Mouse (Mus musculus): Measurements from ENCODE around the gene Pakap. TPM values are rescaled to one million over a fixed set of nuclear protein-coding genes. Genes with fewer than 3 reads are reported as not detected.

The Pakap gene
- polyA plus RNA-seq, 1 experiment from 2014 or later = 46.0 TPM

DNA sequence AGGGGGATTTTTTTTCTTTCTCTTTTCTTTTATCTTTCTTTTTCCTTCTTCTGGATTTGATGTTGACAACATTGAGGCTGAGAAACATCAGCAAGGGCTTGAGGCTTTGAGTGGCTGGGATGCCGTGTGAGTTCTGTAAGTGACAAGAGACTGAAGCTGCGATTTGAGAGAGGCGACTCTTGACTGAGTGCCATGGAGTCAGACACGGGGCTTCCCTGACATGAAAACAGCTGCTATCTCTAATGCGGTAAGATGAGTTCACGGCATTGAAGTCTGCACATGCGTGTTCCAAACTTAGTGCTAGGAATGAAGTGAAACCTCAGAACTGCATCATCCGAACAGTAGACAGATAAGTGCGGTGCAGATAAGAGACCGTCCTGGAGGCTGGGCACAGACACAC is 11.7 kb downstream of the Pakap start:
- Histone ChIP-seq H3K4me1 (ENCODE audit: control insufficient read depth, insufficient read depth, low read length) (peaks cover 42% of the 10 kb centered on the region), H3K9ac (ENCODE audit: low read depth, low read length) (no peak overlapping the region), H3K27me3 (ENCODE audit: control insufficient read depth, insufficient read depth, low read length) (no peaks in the 10 kb centered on the region), H3K4me3 (ENCODE audit: low read depth, low read length) (no peak overlapping the region), H3K9me3 (replicated peaks; ENCODE audit: control insufficient read depth, low read length) (no peaks in the 10 kb centered on the region), H3K36me3 (ENCODE audit: control insufficient read depth, insufficient read depth, low read length) (no peaks in the 10 kb centered on the region), H3K27ac (ENCODE audit: low read depth, low read length) (peak overlapping the region; percentile 0), H3K4me2 (peak overlapping the region; percentile 29)
- WGBS (ENCODE audit: insufficient replicate concordance) = 40% methylated on average over 10 of the region's 10 CpGs
- ATAC-seq (replicated peaks; ENCODE audit: insufficient number of reproducible peaks, low FRiP score, low TSS enrichment) = no peak

DNA sequence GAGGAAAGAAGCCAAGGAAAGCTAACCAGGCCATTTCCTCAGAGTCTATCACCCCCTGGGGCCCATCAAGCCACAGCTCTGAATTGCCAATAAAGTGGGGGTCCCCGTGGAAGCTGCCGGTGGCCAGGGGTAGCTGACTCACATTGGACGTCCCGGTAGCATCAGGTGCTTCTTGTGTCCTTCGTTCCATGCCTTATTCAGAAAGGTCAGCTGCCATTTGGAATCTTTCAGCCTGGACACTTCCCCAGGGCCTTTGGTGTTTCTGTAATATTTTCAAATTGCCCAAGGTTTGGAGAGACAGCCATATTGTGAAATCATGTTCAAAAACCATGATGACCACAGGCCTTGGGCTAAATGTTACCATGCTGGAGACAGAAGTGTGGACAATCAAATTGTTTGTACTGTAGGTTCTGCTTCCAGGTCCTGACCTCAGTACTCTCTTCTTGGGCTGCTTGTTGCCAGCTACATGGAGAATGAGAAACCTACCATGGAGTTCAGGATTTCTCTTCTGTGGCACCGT is 17.4 kb downstream of the Pakap start:
- H3K9me3 ChIP-seq (replicated peaks; ENCODE audit: control insufficient read depth, low read length) = no peaks in the 10 kb centered on the region
- H3K36me3 ChIP-seq (ENCODE audit: control insufficient read depth, insufficient read depth, low read length) = no peaks in the 10 kb centered on the region
- no peak overlapping the region for H3K9ac ChIP-seq (ENCODE audit: low read depth, low read length)
- H3K4me1 ChIP-seq (ENCODE audit: control insufficient read depth, insufficient read depth, low read length) = peaks cover 42% of the 10 kb centered on the region
- H3K27me3 ChIP-seq (ENCODE audit: control insufficient read depth, insufficient read depth, low read length) = no peaks in the 10 kb centered on the region
- H3K4me3 ChIP-seq (ENCODE audit: low read depth, low read length) = no peak overlapping the region
- no peak for ATAC-seq (replicated peaks; ENCODE audit: insufficient number of reproducible peaks, low FRiP score, low TSS enrichment)
- no peak overlapping the region for H3K4me2 ChIP-seq
- H3K27ac ChIP-seq (ENCODE audit: low read depth, low read length) = peak overlapping the region; percentile 51; the same call in 1 of the 2 replicates
- 74% methylated on average over 6 of the region's 6 CpGs for WGBS (ENCODE audit: insufficient replicate concordance)

DNA sequence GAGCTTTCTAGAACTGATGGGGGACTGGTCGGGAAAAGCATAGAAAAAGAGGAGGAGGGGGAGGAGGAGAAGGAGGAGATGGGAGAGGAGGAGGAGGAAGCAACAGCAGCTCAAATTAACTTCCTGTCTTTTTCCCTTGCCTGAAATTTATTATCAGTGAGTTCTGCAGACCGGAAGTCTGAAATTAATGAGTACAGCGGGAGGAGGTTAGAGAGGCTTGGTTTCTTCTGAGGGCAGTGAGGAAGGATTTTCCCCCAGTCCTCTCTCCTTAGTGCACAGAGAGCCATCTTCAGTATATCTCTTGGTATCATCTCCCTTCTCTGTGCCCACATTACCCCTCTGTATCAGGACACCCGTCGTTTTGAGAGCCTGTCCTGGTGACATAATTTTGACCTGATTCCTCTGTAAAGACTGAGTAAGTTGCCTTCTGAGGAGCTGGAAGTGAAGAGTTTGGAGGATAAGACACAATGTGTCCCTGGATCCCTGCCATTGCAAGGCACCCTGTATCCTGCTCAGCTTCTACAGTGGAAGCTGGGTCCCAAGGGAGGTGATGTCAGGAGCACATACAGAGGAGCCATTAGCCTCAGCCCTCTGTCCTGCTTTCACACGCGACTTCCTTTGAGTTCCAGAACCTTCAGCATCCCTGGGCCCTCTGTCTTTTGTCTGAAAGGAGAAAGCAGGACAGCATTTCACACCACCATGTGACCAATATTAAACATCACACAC is 19.1 kb downstream of the Pakap start:
- peak overlapping the region; percentile 19; the same call in 1 of the 2 replicates for H3K4me2 ChIP-seq
- H3K9me3 ChIP-seq (replicated peaks; ENCODE audit: control insufficient read depth, low read length) = no peaks in the 10 kb centered on the region
- H3K9ac ChIP-seq (ENCODE audit: low read depth, low read length) = peak overlapping the region; percentile 28; the same call in 1 of the 2 replicates
- 49% methylated on average over 7 of the region's 7 CpGs for WGBS (ENCODE audit: insufficient replicate concordance)
- H3K27me3 ChIP-seq (ENCODE audit: control insufficient read depth, insufficient read depth, low read length) = no peaks in the 10 kb centered on the region
- H3K4me3 ChIP-seq (ENCODE audit: low read depth, low read length) = no peak overlapping the region
- no peak for ATAC-seq (replicated peaks; ENCODE audit: insufficient number of reproducible peaks, low FRiP score, low TSS enrichment)
- H3K4me1 ChIP-seq (ENCODE audit: control insufficient read depth, insufficient read depth, low read length) = peaks cover 53% of the 10 kb centered on the region
- no peaks in the 10 kb centered on the region for H3K36me3 ChIP-seq (ENCODE audit: control insufficient read depth, insufficient read depth, low read length)
- peak overlapping the region; percentile 78 for H3K27ac ChIP-seq (ENCODE audit: low read depth, low read length)

DNA sequence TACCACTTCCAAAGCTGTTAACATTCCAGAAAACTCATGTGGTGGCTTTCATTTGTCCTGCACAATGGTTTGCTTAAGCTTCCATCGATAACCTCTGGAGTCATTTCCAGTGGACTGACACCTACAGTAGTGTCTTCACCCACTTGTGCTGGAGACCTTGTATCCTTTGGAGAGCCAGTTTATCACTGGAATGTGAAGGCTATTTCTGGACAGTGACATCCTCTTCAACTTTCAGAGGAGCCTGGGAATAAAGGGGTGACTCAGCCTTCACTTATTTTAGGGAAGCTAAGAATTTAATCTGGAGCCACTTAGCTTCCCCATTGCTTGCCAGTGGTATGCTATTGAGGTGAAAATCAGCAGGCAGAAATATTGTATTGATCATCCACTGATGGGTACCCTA is 20.4 kb downstream of the Pakap start:
- Histone ChIP-seq H3K27ac (ENCODE audit: low read depth, low read length) (peak overlapping the region; percentile 78), H3K4me3 (ENCODE audit: low read depth, low read length) (no peak overlapping the region), H3K4me2 (peak overlapping the region; percentile 7; the same call in 1 of the 2 replicates), H3K9me3 (replicated peaks; ENCODE audit: control insufficient read depth, low read length) (no peaks in the 10 kb centered on the region), H3K4me1 (ENCODE audit: control insufficient read depth, insufficient read depth, low read length) (peaks cover 61% of the 10 kb centered on the region), H3K36me3 (ENCODE audit: control insufficient read depth, insufficient read depth, low read length) (no peaks in the 10 kb centered on the region), H3K9ac (ENCODE audit: low read depth, low read length) (no peak overlapping the region), H3K27me3 (ENCODE audit: control insufficient read depth, insufficient read depth, low read length) (no peaks in the 10 kb centered on the region)
- ATAC-seq (replicated peaks; ENCODE audit: insufficient number of reproducible peaks, low FRiP score, low TSS enrichment) = peak; percentile 76
- WGBS (ENCODE audit: insufficient replicate concordance) = 58% methylated on average over 1 of the region's 1 CpGs

DNA sequence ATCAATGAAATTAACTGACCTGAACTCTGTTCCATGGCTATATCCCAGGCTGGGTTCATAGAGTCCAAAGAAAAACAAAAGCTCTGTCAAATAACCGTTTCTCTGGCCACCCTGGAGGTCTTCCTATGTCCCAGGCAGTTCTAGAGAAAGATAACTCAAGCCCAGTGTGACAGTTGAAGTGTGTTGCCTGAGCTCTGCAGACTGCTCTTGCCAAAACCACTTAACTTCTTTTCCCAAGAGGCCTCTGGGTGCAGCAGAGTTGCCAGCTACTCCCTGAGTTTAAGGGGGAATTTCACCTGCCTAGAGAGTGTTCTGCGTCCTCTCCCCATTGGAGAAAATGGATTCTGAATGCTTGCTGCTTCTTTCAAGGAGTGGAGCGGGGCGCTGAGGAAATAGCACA is 24.8 kb downstream of the Pakap start:
- H3K9me3 ChIP-seq (replicated peaks; ENCODE audit: control insufficient read depth, low read length) = no peaks in the 10 kb centered on the region
- no peaks in the 10 kb centered on the region for H3K27me3 ChIP-seq (ENCODE audit: control insufficient read depth, insufficient read depth, low read length)
- no peaks in the 10 kb centered on the region for H3K36me3 ChIP-seq (ENCODE audit: control insufficient read depth, insufficient read depth, low read length)
- no peak overlapping the region for H3K9ac ChIP-seq (ENCODE audit: low read depth, low read length)
- no peak overlapping the region for H3K4me2 ChIP-seq
- H3K27ac ChIP-seq (ENCODE audit: low read depth, low read length) = peak overlapping the region; percentile 3; the same call in 1 of the 2 replicates
- peaks cover 51% of the 10 kb centered on the region for H3K4me1 ChIP-seq (ENCODE audit: control insufficient read depth, insufficient read depth, low read length)
- no peak for ATAC-seq (replicated peaks; ENCODE audit: insufficient number of reproducible peaks, low FRiP score, low TSS enrichment)
- H3K4me3 ChIP-seq (ENCODE audit: low read depth, low read length) = no peak overlapping the region
- 67% methylated on average over 4 of the region's 4 CpGs for WGBS (ENCODE audit: insufficient replicate concordance)

DNA sequence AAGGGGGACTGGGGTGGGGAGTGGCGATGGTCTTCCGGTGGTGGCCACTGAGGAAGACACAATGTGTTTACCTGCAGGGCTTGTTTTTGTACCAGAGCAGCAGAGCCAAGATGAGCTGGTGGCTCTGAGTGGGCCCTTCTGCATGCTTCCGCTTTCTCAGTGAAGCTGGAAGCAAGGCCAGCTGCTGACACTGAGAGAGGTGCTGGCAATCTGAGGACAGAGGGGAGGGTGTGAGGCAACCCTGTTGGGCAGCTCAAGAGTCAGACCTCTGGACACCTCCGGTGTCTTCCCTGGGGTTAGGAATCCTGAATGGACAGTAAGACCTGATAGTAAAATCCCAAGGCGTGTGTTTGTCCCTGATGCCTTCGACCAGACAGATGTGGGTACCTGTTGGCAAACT is 32.0 kb downstream of the Pakap start:
- Histone ChIP-seq H3K4me2 (no peak overlapping the region), H3K4me3 (ENCODE audit: low read depth, low read length) (no peak overlapping the region), H3K27me3 (ENCODE audit: control insufficient read depth, insufficient read depth, low read length) (no peaks in the 10 kb centered on the region), H3K4me1 (ENCODE audit: control insufficient read depth, insufficient read depth, low read length) (peaks cover 62% of the 10 kb centered on the region), H3K9me3 (replicated peaks; ENCODE audit: control insufficient read depth, low read length) (no peaks in the 10 kb centered on the region), H3K9ac (ENCODE audit: low read depth, low read length) (no peak overlapping the region), H3K36me3 (ENCODE audit: control insufficient read depth, insufficient read depth, low read length) (no peaks in the 10 kb centered on the region), H3K27ac (ENCODE audit: low read depth, low read length) (0 out of 2 replicates have a peak overlapping the region, but pooled peaks have one; percentile 8)
- no peak for ATAC-seq (replicated peaks; ENCODE audit: insufficient number of reproducible peaks, low FRiP score, low TSS enrichment)
- 80% methylated on average over 6 of the region's 6 CpGs for WGBS (ENCODE audit: insufficient replicate concordance)

DNA sequence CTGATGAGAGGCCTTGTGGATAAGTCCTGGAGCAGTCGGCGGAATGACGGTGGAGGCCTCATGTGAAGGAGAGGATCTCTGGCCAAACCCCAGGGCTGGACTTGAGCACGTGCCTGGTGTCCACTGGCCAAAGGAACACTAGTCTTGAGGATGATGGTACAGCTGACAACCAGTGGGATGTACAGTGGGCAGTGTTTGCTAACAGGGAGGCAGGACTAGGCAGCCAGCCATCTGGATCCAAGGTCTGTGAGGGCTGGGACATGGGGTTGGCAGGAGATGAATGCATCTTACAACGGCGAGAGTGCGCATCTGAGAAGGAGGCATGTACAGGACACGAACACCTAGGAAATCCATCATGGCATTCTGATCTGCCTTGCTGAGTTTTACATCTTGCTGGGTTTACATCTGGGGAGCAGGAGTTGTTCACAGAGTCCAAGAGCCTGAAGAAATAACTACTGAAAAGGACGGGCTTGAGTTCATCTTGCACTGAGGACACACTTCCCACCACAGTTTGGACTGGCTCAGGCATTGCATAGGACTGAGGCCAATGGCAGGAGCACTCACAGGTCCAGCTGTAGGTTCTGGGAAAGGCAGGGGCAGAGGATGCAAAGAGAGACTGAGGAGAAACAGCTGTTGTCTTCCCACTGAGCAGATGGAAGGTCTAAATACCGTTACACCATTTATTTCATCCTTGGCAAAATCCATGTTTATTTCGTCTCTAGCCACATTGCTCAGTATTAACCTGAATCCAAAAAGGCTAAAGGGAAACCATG is 32.9 kb downstream of the Pakap start:
- Histone ChIP-seq H3K9me3 (replicated peaks; ENCODE audit: control insufficient read depth, low read length) (no peaks in the 10 kb centered on the region), H3K9ac (ENCODE audit: low read depth, low read length) (no peak overlapping the region), H3K4me1 (ENCODE audit: control insufficient read depth, insufficient read depth, low read length) (peaks cover 61% of the 10 kb centered on the region), H3K4me3 (ENCODE audit: low read depth, low read length) (no peak overlapping the region), H3K4me2 (no peak overlapping the region), H3K27ac (ENCODE audit: low read depth, low read length) (0 out of 2 replicates have a peak overlapping the region, but pooled peaks have one; percentile 46), H3K27me3 (ENCODE audit: control insufficient read depth, insufficient read depth, low read length) (no peaks in the 10 kb centered on the region), H3K36me3 (ENCODE audit: control insufficient read depth, insufficient read depth, low read length) (no peaks in the 10 kb centered on the region)
- ATAC-seq (replicated peaks; ENCODE audit: insufficient number of reproducible peaks, low FRiP score, low TSS enrichment) = 0 out of 2 replicates have a peak, but pooled peaks have one; percentile 29
- 83% methylated on average over 11 of the region's 11 CpGs for WGBS (ENCODE audit: insufficient replicate concordance)

DNA sequence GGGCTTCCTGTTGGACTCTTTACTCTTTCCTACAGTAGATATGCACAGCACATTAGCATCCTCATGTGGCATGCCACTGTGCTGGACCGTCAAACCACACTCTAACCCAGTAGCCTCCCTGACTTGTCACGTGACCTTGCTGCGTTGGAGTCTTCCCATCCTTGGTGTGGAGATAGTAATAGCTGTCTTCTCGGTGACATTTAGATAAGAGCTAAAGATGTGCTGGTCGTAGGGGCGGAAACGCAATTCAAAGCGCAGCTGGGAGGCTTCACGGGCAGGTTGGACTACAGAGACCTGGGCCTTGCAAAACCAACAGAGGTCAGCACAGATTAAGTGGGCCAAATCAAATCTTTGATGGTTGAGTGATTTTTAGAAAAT is 33.5 kb downstream of the Pakap start:
- no peak for ATAC-seq (replicated peaks; ENCODE audit: insufficient number of reproducible peaks, low FRiP score, low TSS enrichment)
- 0 out of 2 replicates have a peak overlapping the region, but pooled peaks have one; percentile 46 for H3K27ac ChIP-seq (ENCODE audit: low read depth, low read length)

More for the DNA sequence above, 33.5 kb downstream of the Pakap start:
- Histone ChIP-seq H3K9me3 (replicated peaks; ENCODE audit: control insufficient read depth, low read length) (no peaks in the 10 kb centered on the region), H3K4me1 (ENCODE audit: control insufficient read depth, insufficient read depth, low read length) (peaks cover 62% of the 10 kb centered on the region), H3K36me3 (ENCODE audit: control insufficient read depth, insufficient read depth, low read length) (no peaks in the 10 kb centered on the region), H3K9ac (ENCODE audit: low read depth, low read length) (0 out of 2 replicates have a peak overlapping the region, but pooled peaks have one; percentile 46), H3K4me3 (ENCODE audit: low read depth, low read length) (no peak overlapping the region), H3K27me3 (ENCODE audit: control insufficient read depth, insufficient read depth, low read length) (no peaks in the 10 kb centered on the region), H3K4me2 (no peak overlapping the region)
- 32% methylated on average over 9 of the region's 9 CpGs for WGBS (ENCODE audit: insufficient replicate concordance)
